Mouse (Mus musculus): ENCODE data around the gene Fam32a. TPM values are rescaled to one million over a fixed set of nuclear protein-coding genes. Genes with fewer than 3 reads are reported as not detected.

The Fam32a gene
- total RNA-seq, 1 experiment, result 41.6 TPM

DNA sequence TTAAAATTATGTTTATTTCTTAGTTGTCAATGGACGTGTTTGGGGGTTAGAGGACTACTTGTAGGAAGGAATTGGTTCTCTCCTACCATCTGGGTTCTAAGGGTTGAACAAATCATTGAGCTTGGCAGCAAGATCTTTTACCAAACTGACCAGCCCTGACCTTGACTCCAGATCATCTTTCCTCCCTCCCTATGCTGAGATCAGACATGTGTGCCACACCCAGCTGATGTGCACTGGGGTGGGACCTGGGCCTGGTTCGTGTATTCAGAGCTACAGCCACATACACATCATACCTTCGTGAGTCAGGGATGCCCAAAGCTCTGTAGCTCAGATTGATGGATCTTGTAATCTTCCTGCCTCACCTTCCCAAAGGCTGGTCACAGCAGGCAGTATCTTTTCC lies 52.2 kb downstream of the Fam32a start:
- TF ChIP-seq ZC3H11A (IDR thresholded peaks at IDR 0.05; ENCODE audit: borderline replicate concordance, low read depth, low read length), result no peak
- TF ChIP-seq CHD2 (IDR thresholded peaks at IDR 0.05; ENCODE audit: low read depth, low read length), result no peak
- TF ChIP-seq MAFK (IDR thresholded peaks at IDR 0.05; ENCODE audit: insufficient read depth, low read depth, low read length), result no peak
- no peak for TF ChIP-seq ZNF384 (IDR thresholded peaks at IDR 0.05; ENCODE audit: low read depth, low read length)
- TF ChIP-seq HCFC1 (IDR thresholded peaks at IDR 0.05; ENCODE audit: borderline replicate concordance, insufficient read depth, low read length), result no peak
- Histone ChIP-seq H3K27ac (ENCODE audit: insufficient read depth, low read depth, low read length, poor library complexity, severe bottlenecking) (peak overlapping the region; percentile 78), H3K4me1 (ENCODE audit: control insufficient read depth in 2 of 2, insufficient read depth in 2 of 2, low read length in 2 of 2, poor library complexity in 1 of 2) (peaks cover 10 to 21% of the 10 kb centered on the region in 2 experiments), H3K9ac (ENCODE audit: insufficient read depth, low read depth, low read length, poor library complexity, severe bottlenecking) (peak overlapping the region; percentile 0; the same call in 1 of the 2 replicates), H3K9me3 (ENCODE audit: control insufficient read depth, insufficient read depth, low read depth, low read length) (no peaks in the 10 kb centered on the region), H3K4me3 (ENCODE audit: insufficient read depth in 1 of 2, low read depth in 1 of 2, low read length in 2 of 2, poor library complexity in 1 of 2, severe bottlenecking in 1 of 2) (peak overlapping the region in 1 of 2 experiments; percentile 34; a peak in 2 of 4 replicates), H3K36me3 (ENCODE audit: control insufficient read depth, insufficient read depth, low read length, poor library complexity, severe bottlenecking) (no peaks in the 10 kb centered on the region; the same call in 1 of the 2 replicates)
- in situ Hi-C loops (cut with MboI; ENCODE audit: low sequenced_read_pairs in 2 of 2, unreplicated experiment in 2 of 2), result no loop called here
- no peak for DNase-seq (ENCODE audit: low read depth, low spot score)

DNA sequence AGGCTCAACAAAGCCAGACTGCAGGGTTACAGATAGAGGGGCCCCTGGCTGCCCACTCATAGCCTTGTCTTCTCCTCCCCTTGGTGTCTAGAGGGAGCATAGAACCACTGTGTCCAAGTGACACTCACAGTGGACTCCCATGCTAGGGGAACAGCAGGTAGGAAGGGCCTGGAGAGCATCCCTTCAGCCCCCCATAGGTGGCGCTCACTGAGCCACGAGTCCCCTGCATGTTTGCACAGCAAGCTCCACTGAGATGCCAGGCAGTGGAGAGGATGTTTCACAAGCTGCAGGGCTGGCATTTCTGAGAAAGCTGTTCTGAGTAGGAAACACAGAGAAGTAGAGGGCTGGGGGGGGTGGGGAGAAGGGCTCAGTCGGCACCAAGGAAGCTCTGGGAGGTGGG lies 52.8 kb downstream of the Fam32a start:
- Histone ChIP-seq H3K9ac (ENCODE audit: insufficient read depth, low read depth, low read length, poor library complexity, severe bottlenecking) (no peak overlapping the region; the same call in 1 of the 2 replicates), H3K9me3 (ENCODE audit: control insufficient read depth, insufficient read depth, low read depth, low read length) (no peaks in the 10 kb centered on the region), H3K27ac (ENCODE audit: insufficient read depth, low read depth, low read length, poor library complexity, severe bottlenecking) (peak overlapping the region; percentile 78; the same call in 1 of the 2 replicates), H3K36me3 (ENCODE audit: control insufficient read depth, insufficient read depth, low read length, poor library complexity, severe bottlenecking) (no peaks in the 10 kb centered on the region; the same call in 1 of the 2 replicates), H3K4me1 (ENCODE audit: control insufficient read depth in 2 of 2, insufficient read depth in 2 of 2, low read length in 2 of 2, poor library complexity in 1 of 2) (peaks cover 10 to 21% of the 10 kb centered on the region in 2 experiments), H3K4me3 (ENCODE audit: insufficient read depth in 1 of 2, low read depth in 1 of 2, low read length in 2 of 2, poor library complexity in 1 of 2, severe bottlenecking in 1 of 2) (no peak overlapping the region)
- peak; percentile 72 for DNase-seq (ENCODE audit: low read depth, low spot score)
- TF ChIP-seq ZC3H11A (IDR thresholded peaks at IDR 0.05; ENCODE audit: borderline replicate concordance, low read depth, low read length), result no peak
- TF ChIP-seq ZNF384 (IDR thresholded peaks at IDR 0.05; ENCODE audit: low read depth, low read length), result no peak
- no peak for TF ChIP-seq HCFC1 (IDR thresholded peaks at IDR 0.05; ENCODE audit: borderline replicate concordance, insufficient read depth, low read length)
- TF ChIP-seq MAFK (IDR thresholded peaks at IDR 0.05; ENCODE audit: insufficient read depth, low read depth, low read length), result no peak
- no peak for TF ChIP-seq CHD2 (IDR thresholded peaks at IDR 0.05; ENCODE audit: low read depth, low read length)
- in situ Hi-C loops (cut with MboI; ENCODE audit: low sequenced_read_pairs in 2 of 2, unreplicated experiment in 2 of 2), result no loop called here

DNA sequence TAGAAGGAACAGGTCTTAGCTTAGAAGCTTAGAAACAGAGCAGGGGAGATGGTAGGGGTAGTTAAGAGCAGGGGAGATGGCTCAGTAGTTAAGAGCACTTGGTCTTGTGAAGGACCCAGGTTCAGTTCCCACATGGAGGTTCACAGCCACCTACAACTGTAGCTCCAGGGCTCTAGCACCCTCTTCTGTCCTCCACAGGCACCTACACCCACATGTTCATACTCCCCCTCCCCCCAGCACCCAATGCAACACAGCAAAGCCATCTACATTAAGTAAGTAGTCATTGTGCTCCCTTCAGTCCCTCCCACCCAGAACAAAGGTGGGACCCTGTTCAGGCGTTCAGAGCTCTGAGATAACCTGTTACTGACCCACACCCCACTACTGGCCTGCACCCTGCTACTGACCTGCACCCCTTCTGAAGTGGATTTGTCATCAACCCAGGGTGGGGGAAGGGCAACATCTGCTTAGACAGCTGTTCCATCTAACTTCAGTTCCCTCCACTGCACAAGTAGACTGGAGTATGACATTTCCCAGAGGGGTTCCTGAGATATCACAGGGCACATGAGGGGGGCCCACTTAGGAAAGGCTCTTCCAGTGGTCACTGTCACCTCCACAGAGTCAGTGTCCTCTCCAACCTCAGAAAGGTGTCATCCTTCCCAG lies 53.7 kb downstream of the Fam32a start:
- Histone ChIP-seq H3K4me3 (ENCODE audit: insufficient read depth in 1 of 2, low read depth in 1 of 2, low read length in 2 of 2, poor library complexity in 1 of 2, severe bottlenecking in 1 of 2) (no peak overlapping the region), H3K27ac (ENCODE audit: insufficient read depth, low read depth, low read length, poor library complexity, severe bottlenecking) (no peak overlapping the region), H3K36me3 (ENCODE audit: control insufficient read depth, insufficient read depth, low read length, poor library complexity, severe bottlenecking) (no peaks in the 10 kb centered on the region; the same call in 1 of the 2 replicates), H3K9ac (ENCODE audit: insufficient read depth, low read depth, low read length, poor library complexity, severe bottlenecking) (no peak overlapping the region), H3K9me3 (ENCODE audit: control insufficient read depth, insufficient read depth, low read depth, low read length) (no peaks in the 10 kb centered on the region), H3K4me1 (ENCODE audit: control insufficient read depth in 2 of 2, insufficient read depth in 2 of 2, low read length in 2 of 2, poor library complexity in 1 of 2) (peaks cover 8 to 19% of the 10 kb centered on the region in 2 experiments; a peak in 3 of 4 replicates)
- TF ChIP-seq CHD2 (IDR thresholded peaks at IDR 0.05; ENCODE audit: low read depth, low read length), result no peak
- no peak for TF ChIP-seq HCFC1 (IDR thresholded peaks at IDR 0.05; ENCODE audit: borderline replicate concordance, insufficient read depth, low read length)
- no peak for TF ChIP-seq ZNF384 (IDR thresholded peaks at IDR 0.05; ENCODE audit: low read depth, low read length)
- no peak for TF ChIP-seq ZC3H11A (IDR thresholded peaks at IDR 0.05; ENCODE audit: borderline replicate concordance, low read depth, low read length)
- no peak for TF ChIP-seq MAFK (IDR thresholded peaks at IDR 0.05; ENCODE audit: insufficient read depth, low read depth, low read length)
- in situ Hi-C loops (cut with MboI; ENCODE audit: low sequenced_read_pairs in 2 of 2, unreplicated experiment in 2 of 2), result no loop called here
- DNase-seq (ENCODE audit: low read depth, low spot score), result no peak

DNA sequence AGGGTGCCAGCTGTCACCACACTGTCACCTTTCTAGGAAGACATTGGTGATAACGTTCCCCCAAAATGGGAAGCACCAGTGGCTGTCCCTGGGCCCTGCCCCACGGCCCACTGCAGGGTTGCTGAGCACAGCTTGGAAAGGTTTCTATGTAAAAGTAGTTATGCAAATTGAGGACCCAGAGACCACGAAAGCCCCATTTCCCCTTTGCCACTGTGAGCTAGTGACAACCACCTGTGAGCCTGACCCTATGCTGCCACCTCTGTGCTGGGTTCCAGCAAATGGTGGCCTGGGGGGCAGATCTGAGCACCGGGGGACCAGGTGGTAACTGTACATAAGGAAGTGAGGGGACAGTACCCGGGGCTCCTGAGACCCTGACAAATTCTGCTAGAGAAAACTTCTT lies 54.3 kb downstream of the Fam32a start:
- Histone ChIP-seq H3K27ac (ENCODE audit: insufficient read depth, low read depth, low read length, poor library complexity, severe bottlenecking) (no peak overlapping the region), H3K36me3 (ENCODE audit: control insufficient read depth, insufficient read depth, low read length, poor library complexity, severe bottlenecking) (no peaks in the 10 kb centered on the region), H3K9me3 (ENCODE audit: control insufficient read depth, insufficient read depth, low read depth, low read length) (no peaks in the 10 kb centered on the region), H3K4me3 (ENCODE audit: insufficient read depth in 1 of 2, low read depth in 1 of 2, low read length in 2 of 2, poor library complexity in 1 of 2, severe bottlenecking in 1 of 2) (no peak overlapping the region), H3K4me1 (ENCODE audit: control insufficient read depth in 2 of 2, insufficient read depth in 2 of 2, low read length in 2 of 2, poor library complexity in 1 of 2) (peaks cover 8 to 18% of the 10 kb centered on the region in 2 experiments; a peak in 3 of 4 replicates), H3K9ac (ENCODE audit: insufficient read depth, low read depth, low read length, poor library complexity, severe bottlenecking) (no peak overlapping the region)
- TF ChIP-seq ZNF384 (IDR thresholded peaks at IDR 0.05; ENCODE audit: low read depth, low read length) (no peak), CHD2 (IDR thresholded peaks at IDR 0.05; ENCODE audit: low read depth, low read length) (no peak), MAFK (IDR thresholded peaks at IDR 0.05; ENCODE audit: insufficient read depth, low read depth, low read length) (no peak), HCFC1 (IDR thresholded peaks at IDR 0.05; ENCODE audit: borderline replicate concordance, insufficient read depth, low read length) (no peak), ZC3H11A (IDR thresholded peaks at IDR 0.05; ENCODE audit: borderline replicate concordance, low read depth, low read length) (no peak)
- DNase-seq (ENCODE audit: low read depth, low spot score), result no peak
- in situ Hi-C loops (cut with MboI; ENCODE audit: low sequenced_read_pairs in 2 of 2, unreplicated experiment in 2 of 2), result no loop called here

Other genes with a start within 250 kb of the Fam32a start
- gene Cyp4f18, start 210.1 kb upstream of the Fam32a start, total RNA-seq (2012; rRNA removed), result 0.18 and 0.32 TPM in 2 replicates
- not detected in 2 replicates for gene Olfr372, start 178.5 kb upstream of the Fam32a start, total RNA-seq (2012; rRNA removed)
- gene Olfr373, start 136.6 kb upstream of the Fam32a start, total RNA-seq (2012; rRNA removed), result 0.13 TPM in 1 of 2 replicates, not detected in the other
- gene Olfr374, start 112.7 kb upstream of the Fam32a start, total RNA-seq (2012; rRNA removed), result 0.48 and 0.54 TPM in 2 replicates
- gene Tpm4, start 84.8 kb upstream of the Fam32a start, total RNA-seq (2012; rRNA removed), result 72.9 and 146 TPM in 2 replicates
- 54.0 and 73.2 TPM in 2 replicates for gene Rab8a, start 58.5 kb upstream of the Fam32a start, total RNA-seq (2012; rRNA removed)
- 0.42 and 0.45 TPM in 2 replicates for gene Hsh2d, start 30.1 kb upstream of the Fam32a start, total RNA-seq (2012; rRNA removed)
- 0.31 and 0.37 TPM in 2 replicates for gene Cib3, start 6.9 kb upstream of the Fam32a start, total RNA-seq (2012; rRNA removed)
- not detected in 2 replicates for gene Gm11034, start 6.1 kb upstream of the Fam32a start, total RNA-seq (2012; rRNA removed)
- gene Ap1m1, start 20.3 kb downstream of the Fam32a start, total RNA-seq (2012; rRNA removed), result 15.9 and 21.2 TPM in 2 replicates
- 13.0 and 21.2 TPM in 2 replicates for gene Gm10282, start 85.5 kb downstream of the Fam32a start, total RNA-seq (2012; rRNA removed)
- gene Klf2, start 99.3 kb downstream of the Fam32a start, total RNA-seq (2012; rRNA removed), result 55.0 and 58.5 TPM in 2 replicates
- 39.5 and 41.7 TPM in 2 replicates for gene Eps15l1, start 201.7 kb downstream of the Fam32a start, total RNA-seq (2012; rRNA removed)
- gene Calr3, start 224.1 kb downstream of the Fam32a start, total RNA-seq (2012; rRNA removed), result 3.1 and 3.2 TPM in 2 replicates
- gene 1700030K09Rik, start 224.2 kb downstream of the Fam32a start, total RNA-seq (2012; rRNA removed), result 8.1 and 9.0 TPM in 2 replicates

All from ES-E14 (cell line).